Mouse (Mus musculus): Measurements from ENCODE around the gene Hapln2. TPM values are rescaled to one million over a fixed set of nuclear protein-coding genes. Genes with fewer than 3 reads are reported as not detected.
A peak's percentile ranks its signal among the peaks of the same experiment; 100 is the strongest.

Gene Hapln2
- total RNA-seq, 1 experiment from 2014 or later = not detected

DNA sequence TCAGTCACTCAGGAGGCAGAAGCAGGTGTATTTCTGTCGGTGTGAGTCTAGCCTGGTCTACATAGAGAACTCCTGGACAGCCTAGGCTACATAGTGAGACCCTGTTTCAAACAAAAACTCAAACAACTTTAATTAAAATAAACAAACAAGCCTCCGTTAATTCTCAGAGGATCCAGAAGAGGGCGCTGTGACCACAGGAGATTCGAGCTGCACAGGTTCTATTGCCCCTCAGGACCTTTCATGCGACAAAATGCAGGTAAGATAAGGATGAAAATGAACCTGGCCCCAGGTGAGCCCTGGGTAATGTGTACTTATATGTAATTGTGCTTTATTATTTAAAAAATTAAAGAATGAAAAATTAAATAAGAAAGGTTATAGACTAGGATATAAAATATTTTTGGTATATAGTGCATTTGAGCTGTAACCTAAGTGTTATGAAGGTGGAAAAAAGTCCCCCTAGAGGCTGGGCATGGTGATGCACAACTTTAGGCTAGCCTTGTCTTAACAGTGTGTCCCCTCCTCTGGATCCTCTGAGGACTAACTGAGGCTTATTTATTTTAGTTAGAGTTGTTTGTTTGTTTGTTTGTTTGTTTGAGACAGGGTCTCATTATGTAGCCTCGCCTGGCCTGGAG, 16.6 kb downstream of the Hapln2 start:
- ATAC-seq (replicated peaks; ENCODE audit: insufficient number of reproducible peaks, low FRiP score, low TSS enrichment, poor library complexity, severe bottlenecking) = no peak

DNA sequence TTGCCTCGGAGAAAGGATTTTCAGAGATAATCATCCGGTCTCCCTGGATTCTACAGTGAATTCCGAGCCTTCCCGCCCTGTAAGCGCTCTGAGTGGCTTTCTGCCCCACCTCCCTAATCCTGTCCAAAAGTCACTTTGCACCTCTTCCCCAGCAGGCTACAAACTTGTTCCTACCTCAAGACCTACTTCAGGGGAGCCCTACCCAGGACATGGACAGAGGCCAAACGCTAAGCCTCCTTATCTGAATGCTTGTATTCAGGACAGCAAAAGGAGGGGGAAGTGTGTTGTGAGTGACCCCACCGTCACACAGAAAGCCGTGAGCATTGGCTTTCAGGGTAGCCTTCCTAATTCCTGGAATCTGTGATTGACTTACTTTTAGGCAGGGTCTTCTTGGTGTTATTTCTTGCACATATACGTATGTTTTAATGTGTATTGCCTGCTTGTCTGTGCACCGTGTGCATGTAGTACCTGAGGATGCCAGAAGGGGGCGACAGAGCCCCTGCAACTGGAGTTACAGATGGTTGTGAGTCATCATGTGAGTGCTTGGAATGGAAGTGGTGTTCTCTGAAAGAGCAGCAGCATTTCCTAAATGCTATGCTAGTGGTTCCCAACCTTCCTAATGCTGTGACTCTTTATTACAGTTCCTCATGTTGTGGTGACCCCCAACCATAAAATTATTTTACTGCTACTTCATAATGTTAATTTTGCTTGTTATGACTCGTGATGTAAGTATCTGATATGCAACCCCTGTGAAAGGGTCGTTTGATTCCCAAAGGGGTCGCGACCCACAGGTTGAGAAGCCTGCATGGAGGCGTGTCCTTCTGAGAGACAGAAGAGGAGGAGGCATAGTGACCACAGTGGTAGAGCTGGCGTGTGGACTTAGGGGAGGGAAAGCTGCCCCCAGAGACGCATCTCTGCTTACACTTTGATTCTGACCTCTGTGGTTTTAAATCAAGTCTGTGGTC, 21.3 kb downstream of the Hapln2 start:
- no peak for ATAC-seq (replicated peaks; ENCODE audit: insufficient number of reproducible peaks, low FRiP score, low TSS enrichment, poor library complexity, severe bottlenecking)

DNA sequence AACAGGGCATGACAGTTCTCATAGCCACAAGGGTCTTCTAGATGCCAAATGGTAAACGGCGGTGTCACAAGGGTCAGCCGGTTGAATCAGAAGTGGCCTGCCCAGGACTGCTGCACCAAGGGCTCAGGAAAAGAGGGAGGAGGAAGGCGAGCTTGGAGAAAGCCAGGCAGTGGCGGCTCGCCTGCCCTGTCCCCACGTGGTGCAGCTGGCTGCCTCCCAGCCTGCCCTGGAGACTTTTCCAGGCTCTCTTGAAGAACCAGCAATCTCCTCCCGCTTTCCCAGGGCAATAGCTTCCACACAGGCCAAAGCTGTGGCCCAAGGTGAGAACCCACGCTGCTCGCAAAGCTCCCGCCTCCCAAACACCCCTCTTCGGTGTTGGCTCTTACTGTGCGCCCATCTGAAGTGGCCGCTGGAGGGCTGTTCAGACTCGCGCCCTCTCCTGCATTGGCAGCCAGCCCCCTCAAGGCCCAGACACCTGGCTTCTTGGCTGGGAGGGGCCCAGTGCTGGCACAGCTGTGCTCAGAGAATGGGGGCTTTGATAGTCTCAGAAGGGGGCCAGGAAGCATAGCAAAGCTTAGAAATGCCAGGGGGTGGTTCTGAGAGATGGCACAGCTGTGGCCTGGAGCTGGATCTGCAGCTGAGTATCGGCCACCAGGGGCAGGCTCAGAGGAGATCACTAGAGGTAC, 24.9 kb downstream of the Hapln2 start:
- ATAC-seq (replicated peaks; ENCODE audit: insufficient number of reproducible peaks, low FRiP score, low TSS enrichment, poor library complexity, severe bottlenecking) = no peak

DNA sequence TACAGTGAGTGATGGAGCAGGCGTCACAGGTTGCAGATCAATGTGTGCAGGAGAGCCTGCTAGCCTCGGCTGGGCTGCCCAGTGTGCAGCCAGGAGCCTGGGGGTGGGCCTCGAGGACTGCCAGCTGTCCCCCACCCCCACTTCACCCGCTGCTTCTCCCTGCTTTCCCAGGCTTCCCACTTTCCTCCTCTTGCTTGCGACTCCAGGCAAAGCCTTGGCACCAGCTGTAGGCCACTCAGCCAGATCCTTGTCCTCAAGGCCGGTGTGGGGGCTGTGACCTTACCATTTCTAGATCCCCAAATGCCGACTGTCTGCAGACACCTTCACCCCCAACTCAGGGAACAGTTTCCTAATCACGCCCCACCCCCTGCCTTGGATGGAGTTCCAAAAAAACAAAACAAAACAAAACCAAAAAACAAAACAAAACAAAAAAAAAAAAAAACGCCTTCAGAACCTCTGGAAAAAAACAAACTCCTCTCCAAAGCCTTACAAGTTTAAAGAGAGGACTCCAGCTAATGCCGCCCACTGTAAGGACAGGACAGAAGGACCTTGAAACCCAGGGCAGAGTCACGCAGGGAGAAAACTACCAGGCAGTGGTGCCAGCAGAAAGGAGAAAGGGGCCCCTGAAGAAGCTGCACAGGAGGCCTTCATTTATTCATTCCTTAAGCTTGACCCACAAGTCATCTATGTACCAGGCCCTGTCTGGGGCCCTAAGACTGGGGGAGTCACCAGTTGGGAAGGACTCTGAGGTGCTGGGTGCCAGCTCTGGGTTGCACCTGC, 26.4 kb downstream of the Hapln2 start:
- ATAC-seq (replicated peaks; ENCODE audit: insufficient number of reproducible peaks, low FRiP score, low TSS enrichment, poor library complexity, severe bottlenecking) = no peak

DNA sequence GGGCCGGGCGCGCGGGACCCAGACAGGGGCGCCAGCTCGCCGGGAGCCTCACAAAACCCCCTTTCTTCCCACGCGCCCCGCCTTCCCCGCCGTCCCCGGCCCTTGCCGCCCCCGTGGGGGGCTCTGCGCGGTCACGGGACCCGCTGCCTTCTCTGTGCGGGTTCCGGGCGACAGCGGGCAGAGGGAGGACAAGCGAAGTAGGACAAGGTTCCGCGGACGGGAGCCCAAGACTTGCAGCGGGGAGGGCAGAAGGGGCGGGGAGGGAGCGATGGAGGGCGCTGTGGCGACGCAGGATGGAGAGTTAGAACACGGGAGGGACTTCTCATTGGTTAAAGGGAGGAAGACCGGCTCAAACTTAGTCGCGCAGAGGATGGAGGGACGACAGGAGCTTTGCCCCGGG, 27.2 kb downstream of the Hapln2 start, which contains the start of gene Bcan:
Gene Bcan (minus strand): TSS at position 50 of the 400 bp plus-strand sequence.
- ATAC-seq (replicated peaks; ENCODE audit: insufficient number of reproducible peaks, low FRiP score, low TSS enrichment, poor library complexity, severe bottlenecking) = no peak

DNA sequence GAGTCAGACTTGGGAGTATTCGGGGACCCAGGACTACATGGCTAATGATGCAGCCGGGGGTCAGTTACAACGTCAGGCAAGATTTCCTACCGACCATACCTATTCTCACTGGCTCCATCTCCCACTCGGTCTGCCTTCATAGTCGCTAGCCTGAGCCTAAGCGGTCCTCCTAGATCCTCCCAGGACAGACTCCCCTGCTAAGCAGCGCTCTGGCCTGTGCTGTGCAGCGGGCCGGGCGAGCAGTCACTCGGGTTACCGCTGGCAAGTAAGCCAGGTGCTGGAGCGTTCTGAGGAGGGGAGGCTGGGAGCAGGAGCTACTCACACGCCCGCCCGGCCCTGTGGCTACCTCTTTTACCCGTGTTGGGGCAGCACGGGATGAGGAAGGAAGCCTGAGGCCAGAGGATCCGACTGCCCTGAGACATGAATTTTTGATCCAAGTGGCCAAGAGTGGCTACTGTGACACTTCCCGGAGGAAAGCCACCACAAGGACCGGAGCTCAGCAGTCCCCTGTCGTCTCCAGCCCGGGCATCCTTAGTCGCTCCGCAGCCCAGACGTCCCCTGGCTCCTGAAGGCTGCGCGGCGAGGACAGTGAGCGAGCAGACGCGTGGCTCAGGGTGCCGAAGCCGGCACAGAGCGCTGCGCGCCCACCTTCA, 28.0 kb downstream of the Hapln2 start:
- no peak for ATAC-seq (replicated peaks; ENCODE audit: insufficient number of reproducible peaks, low FRiP score, low TSS enrichment, poor library complexity, severe bottlenecking)

DNA sequence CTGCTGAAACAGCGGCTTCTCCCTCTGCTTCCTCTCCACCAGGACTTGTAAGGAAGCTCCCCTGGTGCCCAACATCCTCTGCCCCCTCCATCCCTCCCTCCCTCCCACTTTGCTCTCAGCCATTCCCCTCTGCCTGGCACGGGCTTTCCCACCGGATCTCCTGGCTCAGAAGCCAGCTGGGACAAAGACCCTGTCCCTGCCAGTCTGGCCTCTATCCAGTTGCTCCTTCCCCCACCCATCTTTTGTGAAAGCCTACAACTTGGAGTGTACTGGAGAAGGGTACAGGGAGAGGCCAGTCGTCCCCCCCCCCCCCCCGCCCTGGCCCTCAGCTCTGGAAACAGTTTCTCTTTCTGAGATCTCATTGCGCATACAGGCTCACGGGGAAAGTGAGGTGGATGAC, 28.6 kb downstream of the Hapln2 start:
- ATAC-seq (replicated peaks; ENCODE audit: insufficient number of reproducible peaks, low FRiP score, low TSS enrichment, poor library complexity, severe bottlenecking) = no peak

DNA sequence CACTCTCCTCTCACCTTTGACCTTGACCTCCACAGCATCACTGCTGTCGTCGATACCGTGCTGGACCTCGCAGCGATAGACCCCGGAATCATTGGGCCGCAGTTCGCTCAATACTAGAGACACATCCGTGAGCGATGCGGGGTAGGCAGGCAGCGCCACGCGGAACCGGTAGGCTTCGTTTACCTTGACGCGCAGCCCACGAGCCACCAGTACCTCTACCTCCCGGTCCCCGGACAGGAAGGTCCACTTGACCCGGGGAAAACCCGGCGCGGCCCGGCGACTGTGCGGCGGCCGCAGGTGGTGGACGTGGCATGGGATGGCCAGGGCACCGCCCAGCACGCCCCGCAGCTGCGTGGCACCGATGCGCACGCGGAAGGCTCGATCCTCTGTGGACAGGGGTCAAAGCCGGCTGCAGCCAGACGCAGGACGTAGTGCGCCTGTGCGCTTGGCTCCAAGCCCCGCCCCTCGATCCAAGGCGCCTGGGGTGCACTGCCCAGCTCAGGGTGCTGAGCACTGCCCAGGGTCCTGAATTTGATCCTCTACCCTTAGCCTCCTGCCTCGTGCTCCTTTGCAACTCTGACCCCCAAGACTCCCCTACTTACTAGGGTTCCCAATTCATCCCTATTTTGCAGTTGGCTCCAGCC, 30.3 kb downstream of the Hapln2 start:
- ATAC-seq (replicated peaks; ENCODE audit: insufficient number of reproducible peaks, low FRiP score, low TSS enrichment, poor library complexity, severe bottlenecking) = no peak

DNA sequence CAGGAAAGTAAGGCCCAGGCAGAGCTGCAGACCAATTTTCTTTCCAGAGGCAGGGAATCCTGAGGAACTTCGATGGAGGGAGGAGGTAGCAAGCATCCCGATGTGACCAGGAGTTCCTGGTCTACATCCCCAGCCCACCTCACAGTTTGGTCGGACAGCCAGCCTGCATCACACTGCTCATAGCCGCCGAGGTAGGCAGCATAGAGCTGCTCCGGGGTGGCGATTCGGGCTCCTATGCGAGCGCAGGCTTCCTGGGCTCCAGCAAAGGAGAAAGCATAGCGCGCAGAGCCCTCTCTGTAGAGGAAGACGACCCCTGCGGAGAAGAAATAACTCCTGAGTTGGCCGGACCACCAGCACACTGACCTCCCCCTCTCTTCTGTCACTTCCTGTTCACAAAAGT, 31.0 kb downstream of the Hapln2 start:
- ATAC-seq (replicated peaks; ENCODE audit: insufficient number of reproducible peaks, low FRiP score, low TSS enrichment, poor library complexity, severe bottlenecking) = no peak

DNA sequence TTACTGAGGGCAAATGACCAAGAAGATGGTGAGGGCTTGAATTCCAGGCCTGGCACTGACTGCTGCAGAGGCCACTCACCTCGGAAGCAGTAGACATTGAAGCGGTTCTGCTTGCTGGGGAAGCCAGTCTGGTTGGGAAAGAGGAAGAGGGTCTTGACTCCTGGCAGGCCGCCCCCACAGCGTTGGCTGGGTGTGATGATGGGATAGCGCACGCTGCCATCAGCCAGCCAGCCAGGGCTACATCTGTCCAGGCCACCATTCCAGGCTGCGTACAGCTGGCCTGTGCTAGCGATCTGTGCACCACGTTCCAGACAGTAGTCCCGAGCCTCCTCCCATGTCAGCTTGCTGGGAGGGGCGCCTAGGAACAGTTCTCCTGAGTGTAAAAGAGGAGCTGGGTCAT, 32.1 kb downstream of the Hapln2 start:
- ATAC-seq (replicated peaks; ENCODE audit: insufficient number of reproducible peaks, low FRiP score, low TSS enrichment, poor library complexity, severe bottlenecking) = no peak

DNA sequence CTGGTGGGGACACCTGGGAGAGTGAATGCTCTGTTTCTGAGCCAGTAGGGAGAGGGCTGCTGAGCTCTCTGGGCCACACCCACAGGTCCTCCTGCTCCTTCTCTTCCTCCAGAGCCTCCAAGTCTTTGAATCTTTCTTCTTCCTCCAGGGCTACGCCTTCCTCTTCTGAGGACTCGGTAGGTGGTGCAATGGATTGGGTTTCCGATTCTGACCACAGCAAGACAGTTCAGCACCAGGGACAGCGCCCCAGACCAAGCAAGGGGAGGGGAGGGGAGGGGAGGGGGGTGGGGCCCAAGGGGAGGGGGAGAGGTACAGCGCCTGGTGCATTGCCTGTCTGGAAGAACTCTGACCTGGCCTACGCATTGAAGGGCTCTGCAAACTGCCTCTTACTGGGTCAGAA, 33.9 kb downstream of the Hapln2 start:
- ATAC-seq (replicated peaks; ENCODE audit: insufficient number of reproducible peaks, low FRiP score, low TSS enrichment, poor library complexity, severe bottlenecking) = no peak

DNA sequence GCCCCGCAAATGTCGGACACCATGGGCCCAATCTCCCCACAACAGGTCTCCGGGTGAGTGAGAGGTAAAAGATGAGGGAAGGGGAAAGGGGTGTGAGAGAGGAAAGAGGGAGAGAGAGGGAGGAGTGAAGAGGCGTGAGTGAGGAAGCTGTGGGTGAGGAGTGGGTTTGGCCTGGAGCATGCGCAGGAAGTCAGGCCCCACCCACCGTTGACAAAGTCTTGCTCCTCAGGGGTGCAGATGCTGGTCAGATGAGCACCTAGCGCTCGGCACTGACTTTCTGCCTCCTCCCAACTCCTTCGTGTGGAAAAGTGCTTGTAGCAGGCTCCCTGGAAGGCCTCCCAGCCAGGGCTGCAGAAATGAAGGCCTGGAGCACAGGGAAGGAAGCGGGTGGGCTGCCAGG, 37.4 kb downstream of the Hapln2 start:
- ATAC-seq (replicated peaks; ENCODE audit: insufficient number of reproducible peaks, low FRiP score, low TSS enrichment, poor library complexity, severe bottlenecking) = no peak

DNA sequence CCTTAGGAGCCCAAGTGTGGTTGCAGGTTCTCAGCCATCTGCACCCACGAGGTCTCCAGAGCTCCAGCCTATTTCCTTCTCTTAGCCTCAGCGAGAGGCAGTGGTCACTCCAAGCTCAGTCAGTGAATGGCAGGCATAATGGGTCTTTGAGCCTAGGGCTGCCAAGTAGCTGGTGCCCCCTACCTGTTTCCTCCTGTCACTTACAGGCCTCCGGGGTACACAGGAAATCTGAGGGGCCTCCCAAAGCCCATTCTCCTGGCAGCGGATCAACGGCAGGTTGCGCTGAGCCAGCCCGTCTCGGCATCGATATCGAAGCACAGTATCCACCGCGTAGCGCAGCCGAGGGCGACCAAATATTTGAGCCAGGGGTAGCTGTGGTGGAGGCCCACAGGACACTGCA, 39.3 kb downstream of the Hapln2 start:
- ATAC-seq (replicated peaks; ENCODE audit: insufficient number of reproducible peaks, low FRiP score, low TSS enrichment, poor library complexity, severe bottlenecking) = no peak

DNA sequence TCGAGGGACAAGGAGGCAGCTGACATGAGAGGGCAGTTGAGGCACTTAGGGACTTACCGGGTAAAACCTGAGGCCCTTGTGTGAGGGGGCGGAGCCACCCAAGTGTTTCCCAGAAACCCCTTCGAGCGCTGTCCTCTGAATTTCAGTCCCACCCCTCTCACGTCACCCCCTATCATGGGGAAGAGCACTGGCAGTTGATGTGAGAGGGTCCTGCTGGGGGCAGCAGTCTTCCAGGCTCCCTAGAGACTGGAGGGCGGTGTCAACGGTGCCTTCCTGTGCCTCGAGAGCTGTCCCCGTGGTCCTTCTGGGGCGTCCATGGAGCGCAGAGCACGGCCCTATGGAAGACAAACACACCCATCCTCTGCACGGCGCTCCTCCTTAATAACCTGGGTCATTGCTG, 39.8 kb downstream of the Hapln2 start:
- no peak for ATAC-seq (replicated peaks; ENCODE audit: insufficient number of reproducible peaks, low FRiP score, low TSS enrichment, poor library complexity, severe bottlenecking)

DNA sequence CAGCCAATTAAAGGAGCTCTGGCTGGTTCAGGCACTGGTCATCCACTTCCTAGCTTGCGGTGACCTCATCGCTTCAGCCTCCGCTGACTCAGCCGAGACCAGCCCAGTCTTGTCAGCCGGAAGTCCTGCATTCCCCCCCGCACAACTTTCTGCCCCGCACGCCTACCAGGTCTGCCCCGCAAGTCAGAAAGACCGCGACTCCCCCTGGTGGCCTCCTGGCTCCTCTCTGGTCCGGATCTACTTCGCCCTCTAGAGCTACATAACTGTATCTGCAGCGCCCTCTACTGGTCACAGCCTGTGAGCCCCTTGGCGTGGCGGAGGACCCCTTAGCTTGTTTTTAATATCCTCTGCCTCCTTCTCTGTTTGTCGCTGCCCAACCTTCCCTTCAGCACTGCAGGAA, 40.5 kb downstream of the Hapln2 start:
- peak; percentile 84 for ATAC-seq (replicated peaks; ENCODE audit: insufficient number of reproducible peaks, low FRiP score, low TSS enrichment, poor library complexity, severe bottlenecking)

DNA sequence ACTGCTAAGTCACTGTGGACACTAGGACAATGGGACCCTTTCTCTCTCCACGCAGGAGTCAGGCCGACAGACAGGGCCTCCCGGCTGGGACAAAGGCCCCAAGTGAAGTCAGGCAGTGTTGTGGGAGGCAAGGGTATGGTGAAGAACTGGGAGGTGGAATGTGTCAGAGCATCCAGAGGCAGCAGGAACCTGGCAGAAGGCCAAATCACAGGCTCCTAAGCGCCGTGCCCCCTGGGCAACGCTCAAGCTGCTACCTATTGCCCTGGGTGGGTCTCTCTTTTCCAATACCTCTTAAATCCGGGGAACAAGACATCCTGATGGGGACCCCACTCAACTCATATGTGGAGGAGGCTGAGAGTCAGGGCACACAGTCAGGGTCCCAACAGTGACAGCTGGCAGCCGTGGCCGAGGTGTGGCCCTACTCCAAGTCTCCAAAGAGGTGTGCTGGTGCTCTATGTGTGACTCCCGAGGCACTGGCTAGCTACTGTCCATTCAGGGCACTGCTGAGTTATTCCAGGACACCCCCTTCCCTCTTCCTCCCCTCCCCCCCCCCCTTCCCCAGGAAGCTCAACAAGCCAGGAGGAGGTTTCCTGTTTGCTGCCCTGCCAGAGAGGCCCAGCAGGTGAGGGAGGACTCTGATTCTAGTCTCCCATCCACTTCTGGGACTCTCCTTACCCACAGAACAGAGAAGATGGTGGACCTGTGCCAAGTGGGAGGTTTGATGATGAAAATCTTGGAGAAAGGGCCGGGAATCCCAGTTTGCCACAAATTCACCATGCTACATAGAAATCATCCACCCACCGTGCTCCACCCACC, 41.7 kb downstream of the Hapln2 start:
- ATAC-seq (replicated peaks; ENCODE audit: insufficient number of reproducible peaks, low FRiP score, low TSS enrichment, poor library complexity, severe bottlenecking) = no peak

DNA sequence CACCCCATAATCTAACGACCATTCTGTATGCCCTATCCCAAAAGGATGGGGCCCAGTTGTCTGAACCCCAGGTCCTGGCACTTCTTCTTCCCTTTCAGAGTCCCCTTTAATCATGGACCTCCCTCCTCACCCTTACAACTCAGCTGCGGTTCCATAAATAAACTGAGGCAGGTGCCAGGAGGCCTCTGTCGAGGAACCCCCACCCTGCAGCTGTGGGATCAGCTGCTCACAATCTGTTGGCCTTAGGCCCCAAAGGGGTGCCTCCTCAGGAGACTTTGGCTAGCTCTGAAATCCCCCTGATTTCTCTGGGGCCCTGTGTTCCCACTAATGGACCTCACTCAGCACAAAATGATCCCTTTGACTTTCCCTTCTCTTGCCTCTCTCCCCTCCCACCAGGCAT, 43.3 kb downstream of the Hapln2 start:
- ATAC-seq (replicated peaks; ENCODE audit: insufficient number of reproducible peaks, low FRiP score, low TSS enrichment, poor library complexity, severe bottlenecking) = no peak
